Mouse (Mus musculus) ovary, postnatal 14 days (tissue): ENCODE data around the gene Nrxn3.

Experiments used
- DNase-seq: peaks from one replicate; pipeline ENCODE4 v3.0.0; 2022; ENCODE audit warnings: low spot score

The Nrxn3 gene

GRCm38 (mm10) chr12:89179970-89180666, 457.4 kb downstream of the Nrxn3 start:
- no peak for DNase-seq

DNA sequence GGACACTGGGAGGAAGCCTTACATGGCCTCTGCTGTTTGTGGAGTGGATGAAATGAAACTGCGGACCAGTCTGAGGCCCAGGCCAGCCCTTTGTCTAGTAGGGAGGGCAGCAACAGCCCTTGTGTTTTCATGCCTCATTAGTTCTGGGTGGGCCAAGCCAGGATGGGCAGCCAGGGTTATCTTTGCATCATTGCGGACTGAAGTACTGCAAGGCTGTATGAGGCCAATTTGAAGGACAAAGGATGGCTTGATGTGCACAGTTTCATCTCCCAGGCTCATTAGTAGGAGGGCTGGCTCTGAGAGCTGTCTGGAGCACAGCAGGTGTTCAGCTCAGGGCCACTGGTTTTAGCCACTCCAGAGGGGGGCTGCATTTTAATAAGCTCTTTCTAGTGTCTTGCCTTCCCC, 458.5 kb downstream of the Nrxn3 start:
- no peak for DNase-seq

- no peak for DNase-seq
Measured at GRCm38 (mm10) chr12:89198764-89199525, 476.3 kb downstream of the Nrxn3 start.

GRCm38 (mm10) chr12:89211608-89212007, 488.9 kb downstream of the Nrxn3 start:
- no peak for DNase-seq

DNA sequence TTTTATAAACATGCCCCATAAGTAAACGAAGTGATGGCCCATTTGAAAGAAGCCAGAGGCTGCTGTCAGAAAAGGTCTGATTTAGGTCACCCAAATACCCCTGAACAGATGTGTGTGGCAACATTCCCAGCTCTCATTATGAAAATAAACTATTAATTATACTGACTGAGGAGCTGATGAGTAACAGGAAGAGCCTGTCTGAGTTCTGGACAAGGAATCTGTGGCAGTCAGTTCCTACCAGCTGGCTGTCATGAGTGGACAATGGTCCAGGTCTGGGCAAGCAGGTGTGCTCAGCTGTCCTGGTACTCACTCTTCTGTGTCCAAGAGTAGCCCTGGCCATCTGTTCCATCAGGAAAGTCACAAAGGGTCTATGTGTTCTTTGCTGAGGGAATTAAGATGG, 517.1 kb downstream of the Nrxn3 start:
- DNase-seq: no peak

- DNase-seq: no peak
Measured at GRCm38 (mm10) chr12:89241554-89241953, 518.9 kb downstream of the Nrxn3 start.

DNA sequence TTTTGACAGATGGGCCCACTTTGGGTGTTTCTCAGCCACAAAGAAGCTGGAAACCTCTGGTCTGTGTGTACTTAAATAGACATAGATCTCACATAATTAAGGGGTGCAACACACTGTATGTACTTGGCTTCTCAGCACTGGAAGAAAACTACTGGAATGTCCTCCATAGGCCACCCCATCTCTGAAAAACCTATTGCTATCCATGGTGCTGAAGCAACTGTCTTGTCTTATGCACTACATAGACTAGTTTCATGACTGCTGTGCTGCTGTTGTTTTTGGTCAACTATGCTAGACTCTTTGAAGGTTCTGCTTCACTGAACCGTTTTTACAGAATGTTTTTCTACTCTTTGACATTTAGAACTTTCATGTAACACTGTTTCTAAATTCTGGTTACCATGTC, 519.8 kb downstream of the Nrxn3 start:
- DNase-seq: no peak

DNA sequence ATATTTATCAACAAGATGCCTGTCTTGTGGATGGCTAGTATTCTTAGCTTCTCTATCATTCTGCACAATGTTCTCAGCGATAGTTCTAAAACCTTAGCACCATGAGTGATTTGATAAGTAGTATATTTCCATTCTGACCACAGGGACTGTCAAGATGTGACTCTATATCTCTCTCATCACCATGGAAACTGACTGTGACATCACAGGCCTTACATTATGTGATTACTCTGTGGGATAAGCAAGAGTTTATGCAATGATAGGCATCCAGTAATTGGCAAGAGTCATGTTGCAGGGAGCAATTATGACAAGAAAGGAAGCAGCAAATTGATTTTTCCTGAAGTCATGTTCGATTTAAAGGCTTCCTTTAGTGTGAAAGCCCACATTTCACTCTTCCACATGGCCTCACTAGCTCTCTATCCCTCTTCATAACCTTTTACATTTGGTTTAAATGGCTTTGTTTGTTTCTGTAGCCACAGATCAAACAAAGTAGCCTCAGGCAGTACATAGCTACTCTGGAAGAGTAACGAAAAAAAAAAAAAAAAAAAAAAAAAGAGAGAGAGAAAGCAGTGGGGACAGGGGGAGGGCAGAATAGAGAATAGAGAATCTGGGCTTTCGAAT, 532.7 kb downstream of the Nrxn3 start:
- DNase-seq: no peak

- no peak for DNase-seq
Measured at GRCm38 (mm10) chr12:89258879-89259278, 536.2 kb downstream of the Nrxn3 start.

GRCm38 (mm10) chr12:89260076-89260475, 537.4 kb downstream of the Nrxn3 start:
- DNase-seq: no peak

- no peak for DNase-seq
Measured at GRCm38 (mm10) chr12:89262261-89262660, 539.6 kb downstream of the Nrxn3 start.

DNA sequence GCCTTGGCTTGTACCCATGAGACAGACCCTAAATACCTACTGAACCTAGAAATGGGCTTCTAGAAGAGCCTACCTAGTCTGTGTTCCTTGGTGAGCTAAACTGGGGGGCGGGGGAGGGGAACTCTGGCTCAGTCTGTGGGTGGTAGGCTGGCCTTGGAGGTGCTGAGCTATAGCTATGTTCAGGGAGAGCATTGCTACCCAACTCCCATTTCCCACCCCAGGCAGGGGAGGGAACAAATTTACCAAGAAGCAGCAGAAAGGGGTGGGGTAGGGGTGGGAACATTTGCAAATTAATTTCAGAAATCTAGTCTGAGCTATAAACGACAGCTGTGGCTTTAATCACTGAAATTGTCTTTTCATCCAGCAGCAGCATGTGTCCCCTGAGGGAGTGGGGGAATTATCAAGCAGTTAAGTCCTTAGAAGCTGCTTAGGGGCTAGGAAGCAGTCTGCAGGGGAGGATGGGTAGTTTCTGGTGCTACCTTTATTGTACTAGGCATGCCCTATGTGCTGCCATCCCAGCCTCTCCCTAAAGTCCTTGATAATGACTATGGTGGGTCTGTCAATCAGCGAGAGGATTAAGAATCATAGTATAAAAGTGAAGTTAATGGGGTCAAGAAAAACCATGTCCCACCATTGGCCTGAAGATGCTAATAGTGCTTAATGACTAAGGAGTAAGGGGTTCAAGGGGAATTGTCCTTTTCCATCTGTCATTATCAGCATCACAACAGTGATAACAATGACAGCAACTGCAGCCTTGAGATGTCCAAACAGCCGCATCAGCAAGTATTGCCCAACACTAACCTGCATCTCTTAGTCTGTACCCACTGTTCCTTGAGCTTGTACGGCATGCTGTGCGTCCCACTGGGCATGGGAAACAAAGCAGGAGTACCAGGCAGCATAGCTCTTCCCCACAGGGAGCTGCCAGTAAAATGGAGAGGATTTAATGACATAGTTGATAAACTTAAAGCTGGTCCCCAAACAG, 560.0 kb downstream of the Nrxn3 start:
- no peak for DNase-seq

- no peak for DNase-seq
Measured at GRCm38 (mm10) chr12:89284412-89284811, 561.7 kb downstream of the Nrxn3 start.

DNA sequence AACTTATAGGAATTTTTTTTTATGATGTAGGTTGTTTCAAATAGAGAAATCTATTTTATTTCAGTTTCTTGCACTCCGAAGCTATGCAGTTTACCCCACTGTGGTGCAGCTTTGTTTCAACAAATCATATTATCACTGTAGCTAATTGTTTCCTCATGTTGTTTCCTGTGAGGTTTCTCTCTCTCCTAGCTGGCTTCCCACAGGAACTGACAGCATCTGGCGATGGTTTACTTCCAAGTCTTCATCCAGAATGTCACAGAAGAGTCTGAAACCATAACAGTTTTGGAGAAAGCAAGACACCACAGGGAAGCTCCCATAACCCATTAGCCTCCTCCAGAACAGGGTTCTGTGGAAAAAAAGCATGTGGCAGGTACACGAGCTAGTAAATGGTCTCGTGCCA, 564.4 kb downstream of the Nrxn3 start:
- DNase-seq: no peak

- no peak for DNase-seq
Measured at GRCm38 (mm10) chr12:89289589-89290274, 567.1 kb downstream of the Nrxn3 start.

GRCm38 (mm10) chr12:89290736-89291574, 568.3 kb downstream of the Nrxn3 start:
- no peak for DNase-seq

DNA sequence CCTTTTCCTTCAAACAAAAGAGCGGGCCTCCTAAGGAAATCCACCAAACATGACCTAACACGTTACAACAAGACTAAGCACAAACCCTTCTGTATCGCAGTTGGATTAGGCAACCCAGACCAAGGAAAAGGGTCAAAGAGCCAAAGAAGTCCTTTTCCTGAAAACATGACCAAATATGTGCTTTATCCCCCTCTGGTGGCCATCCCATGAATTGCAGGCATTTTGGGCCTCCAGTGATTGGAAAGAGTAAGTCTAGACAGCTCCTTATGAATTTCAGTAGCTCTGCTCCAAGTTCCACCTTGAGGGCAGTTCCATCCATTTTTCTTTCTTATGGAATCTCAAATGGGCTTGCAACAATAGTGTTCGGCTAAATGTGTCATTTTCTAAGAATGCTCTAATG, 579.3 kb downstream of the Nrxn3 start:
- peak; percentile 56 for DNase-seq

DNA sequence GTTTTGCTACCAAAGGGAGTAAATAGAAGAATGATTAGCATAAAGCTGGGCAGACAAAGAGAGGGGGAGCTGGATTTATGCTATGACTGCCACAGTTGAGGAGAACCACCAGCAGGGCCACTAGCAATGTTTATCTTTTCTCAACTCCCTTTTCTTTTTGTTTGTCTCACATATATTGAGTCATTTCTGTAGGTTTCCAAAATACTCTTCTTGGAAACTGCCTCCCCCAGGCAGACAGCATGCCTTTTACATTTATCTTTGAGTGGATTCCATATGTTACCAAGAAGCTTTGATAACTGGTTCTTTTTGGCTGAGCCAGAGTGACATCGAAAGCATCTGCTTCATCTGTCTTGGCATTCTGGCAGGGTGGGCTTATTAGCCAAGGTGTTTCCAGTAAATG, 587.5 kb downstream of the Nrxn3 start:
- no peak for DNase-seq

DNA sequence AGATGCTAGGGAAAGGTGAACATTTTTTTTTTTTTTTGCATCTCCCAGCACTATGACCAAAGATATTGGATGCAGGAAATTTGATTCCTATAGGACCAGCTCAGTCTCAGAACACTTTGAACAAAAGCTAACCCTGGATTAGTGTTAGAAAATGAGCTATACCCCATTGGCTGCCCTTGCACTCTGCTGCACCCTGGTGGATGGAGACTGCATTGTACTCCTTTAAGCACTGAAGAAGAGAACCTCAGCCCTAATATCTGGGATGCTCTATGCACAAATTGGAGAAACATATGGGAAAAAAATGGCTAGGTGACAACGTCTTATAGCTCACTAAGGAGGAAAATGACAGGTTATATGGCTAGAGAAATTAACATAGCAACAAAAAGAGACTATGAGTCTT, 589.9 kb downstream of the Nrxn3 start:
- peak; percentile 7 for DNase-seq

DNA sequence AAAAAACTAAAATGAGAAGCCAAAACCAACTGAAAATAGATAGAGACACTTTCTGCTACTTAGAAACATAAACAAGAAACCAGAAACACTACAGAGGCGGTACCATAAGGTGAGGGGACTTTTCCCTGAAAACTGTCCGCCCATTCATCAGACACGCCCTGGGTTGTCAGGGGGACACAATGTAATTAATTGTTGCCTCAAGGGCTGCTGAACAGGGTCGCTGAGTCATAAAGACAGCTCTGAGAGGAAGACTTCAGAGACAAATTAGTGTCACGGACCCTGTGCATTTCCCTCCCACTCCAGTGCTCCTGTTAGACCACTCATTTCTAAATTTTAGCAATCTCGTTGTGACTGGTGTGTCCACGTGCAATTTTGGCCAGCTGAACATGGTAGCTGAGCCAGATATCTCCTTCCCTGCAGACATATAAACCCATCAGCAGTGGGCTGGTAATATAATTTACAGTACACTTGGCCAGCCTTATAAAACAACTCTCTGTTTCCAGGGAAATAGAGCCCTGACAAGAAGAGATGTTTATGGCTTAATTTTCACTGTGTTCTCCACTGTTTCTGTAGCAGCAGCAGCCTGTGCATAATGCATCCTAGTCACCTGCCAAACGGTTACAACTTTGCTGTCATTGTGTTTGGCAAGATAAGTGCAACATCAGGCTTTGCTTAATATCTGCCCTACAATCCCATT, 603.3 kb downstream of the Nrxn3 start:
- no peak for DNase-seq
